Mouse (Mus musculus) left cerebral cortex, adult 18-20 months (tissue): ENCODE data around the gene Gm5039. TPM values are rescaled to one million over a fixed set of nuclear protein-coding genes. Genes with fewer than 3 reads are reported as not detected.
"Not testable (repeated sequence)": the region's sequence is repeated elsewhere in the genome, so short reads cannot be mapped to it uniquely, and the experiment has no call there.

ENCODE experiments used
- DNase-seq, 2 experiments: peaks; one replicate each; pipeline ENCODE4 v3.0.0; 2021 to 2022; ENCODE audit warnings: low spot score in 2 of 2, mixed read lengths in 1 of 2
- long read RNA-seq, 2 experiments: library from polyadenylated mRNA; stranded (forward); transcript quantifications; one replicate each; pipeline ENCODE4 v2.0.0; 2021
- total RNA-seq, 2 experiments: library from RNA; stranded (reverse); gene quantifications; 2 replicates each; pipeline ENCODE4 v1.2.3; 2021

The Gm5039 gene
- total RNA-seq, result not detected
- long read RNA-seq, experiment 1, result 0 reads
- long read RNA-seq, experiment 2, result 0 reads

GRCm38 (mm10) chr12:88323926-88324325 lies at the start of gene Gm5039:
Gm5039 (minus strand) TSS chr12:88324026.
- DNase-seq, result not testable (repeated sequence)

- DNase-seq, result no peak
Measured at GRCm38 (mm10) chr12:88372018-88372417, 48.2 kb upstream of the Gm5039 start.

GRCm38 (mm10) chr12:88370321-88370720 lies 46.5 kb upstream of the Gm5039 start:
- not testable (repeated sequence) for DNase-seq

- DNase-seq, result not testable (repeated sequence)
Measured at GRCm38 (mm10) chr12:88369690-88370089, 45.9 kb upstream of the Gm5039 start.

- DNase-seq, result no peak
Measured at GRCm38 (mm10) chr12:88368618-88369017, 44.8 kb upstream of the Gm5039 start.

GRCm38 (mm10) chr12:88367673-88368072 lies 43.8 kb upstream of the Gm5039 start:
- no peak for DNase-seq

- DNase-seq, result no peak
Measured at GRCm38 (mm10) chr12:88361120-88361445, 37.3 kb upstream of the Gm5039 start.

- peak; percentile 91 to 93 for DNase-seq
Measured at GRCm38 (mm10) chr12:88360441-88361119, 36.8 kb upstream of the Gm5039 start, which contains the start of gene Adck1. Adck1 (plus strand) TSS chr12:88360554.

GRCm38 (mm10) chr12:88354182-88354702 lies 30.4 kb upstream of the Gm5039 start:
- DNase-seq, result no peak

- DNase-seq, result not testable (repeated sequence)
Measured at GRCm38 (mm10) chr12:88341286-88341685, 17.5 kb upstream of the Gm5039 start.

GRCm38 (mm10) chr12:88336662-88337413 lies 13.0 kb upstream of the Gm5039 start:
- not testable (repeated sequence) for DNase-seq

- DNase-seq, result no peak
Measured at GRCm38 (mm10) chr12:88314556-88314955, 9.3 kb downstream of the Gm5039 start.

GRCm38 (mm10) chr12:88297171-88297570 lies 26.7 kb downstream of the Gm5039 start:
- not testable (repeated sequence) for DNase-seq

GRCm38 (mm10) chr12:88293082-88293481 lies 30.7 kb downstream of the Gm5039 start:
- not testable (repeated sequence) for DNase-seq

GRCm38 (mm10) chr12:88285224-88285623 lies 38.6 kb downstream of the Gm5039 start:
- DNase-seq, result not testable (repeated sequence)

- DNase-seq, result not testable (repeated sequence)
Measured at GRCm38 (mm10) chr12:88274400-88274799, 49.4 kb downstream of the Gm5039 start, which contains the start of gene Gm5662. Gm5662 (minus strand) TSS chr12:88274500.

Other genes starting within 250 kb of the Gm5039 start
- gene Gm16368, start 240.3 kb downstream of the Gm5039 start, total RNA-seq, result not detected
- gene Gm10436, start 141.9 kb downstream of the Gm5039 start, total RNA-seq, result not detected
- not detected for gene Gm8332, start 73.9 kb downstream of the Gm5039 start, total RNA-seq
- not detected for gene Gm5662, start 49.5 kb downstream of the Gm5039 start, total RNA-seq
- 10 to 100 TPM; 32.7 to 36.8 TPM for gene Adck1, start 36.5 kb upstream of the Gm5039 start, total RNA-seq